Mouse (Mus musculus): ENCODE results near the gene Cct6b. TPM values are rescaled to one million over a fixed set of nuclear protein-coding genes. Genes with fewer than 3 reads are reported as not detected.
A peak's percentile ranks its signal among the peaks of the same experiment; 100 is the strongest.

Cct6b gene
- total and polyA plus RNA-seq, 2 experiments from 2014 or later, result 0.19 TPM; not detected in 1

- TF ChIP-seq CTCF (IDR thresholded peaks at IDR 0.05; ENCODE audit: low read depth), result peak; percentile 43
- H3K4me2 ChIP-seq (ENCODE audit: low read depth), result peak within 1 kb of the TSS; percentile 66
- peak within 1 kb of the TSS; percentile 92 for H3K4me3 ChIP-seq (ENCODE audit: low read depth, low read length)
- H3K27me3 ChIP-seq (ENCODE audit: insufficient read depth, low read length), result no peaks in the 10 kb centered on the region
- WGBS, result 1% methylated on average over 82 of the region's 90 CpGs
- peak within 1 kb of the TSS; percentile 91 for H3K27ac ChIP-seq (ENCODE audit: low read depth, low read length)
- no peaks in the 10 kb centered on the region for H3K9me3 ChIP-seq (ENCODE audit: low read length)
- H3K36me3 ChIP-seq (ENCODE audit: insufficient read depth), result peaks cover 13% of the 10 kb centered on the region
- H3K4me1 ChIP-seq (ENCODE audit: insufficient read depth), result peaks cover 6% of the 10 kb centered on the region
- peak within 1 kb of the TSS; percentile 92 for H3K9ac ChIP-seq
- DNase-seq (peak; percentile 97), ATAC-seq (peak; percentile 97)
Measured at GRCm38 (mm10) chr11:82780983-82781903, 17.1 kb upstream of the Cct6b start, which contains the start of gene Lig3. TSS of gene Lig3 (plus strand) at chr11:82781108.

GRCm38 (mm10) chr11:82780134-82780533, 16.0 kb upstream of the Cct6b start:
- Histone ChIP-seq H3K27ac (ENCODE audit: low read depth, low read length) (no peak overlapping the region), H3K9ac (0 out of 2 replicates have a peak overlapping the region, but pooled peaks have one; percentile 92), H3K4me3 (ENCODE audit: low read depth, low read length) (peak overlapping the region; percentile 92), H3K27me3 (ENCODE audit: insufficient read depth, low read length) (no peaks in the 10 kb centered on the region), H3K4me1 (ENCODE audit: insufficient read depth) (peaks cover 6% of the 10 kb centered on the region), H3K4me2 (ENCODE audit: low read depth) (peak overlapping the region; percentile 66), H3K9me3 (ENCODE audit: low read length) (no peaks in the 10 kb centered on the region), H3K36me3 (ENCODE audit: insufficient read depth) (peaks cover 5% of the 10 kb centered on the region)
- no peak for TF ChIP-seq CTCF (IDR thresholded peaks at IDR 0.05; ENCODE audit: low read depth)
- ATAC-seq, result no peak
- WGBS, result 57% methylated on average over 5 of the region's 5 CpGs
- DNase-seq, result no peak

GRCm38 (mm10) chr11:82764438-82764924, 360 bp upstream of the Cct6b start:
- H3K4me3 ChIP-seq (ENCODE audit: low read depth, low read length), result peak overlapping the region; percentile 69
- peak overlapping the region; percentile 80 for H3K27ac ChIP-seq (ENCODE audit: low read depth, low read length)
- no peaks in the 10 kb centered on the region for H3K27me3 ChIP-seq (ENCODE audit: insufficient read depth, low read length)
- no peaks in the 10 kb centered on the region for H3K36me3 ChIP-seq (ENCODE audit: insufficient read depth)
- peak overlapping the region; percentile 92 for H3K4me2 ChIP-seq (ENCODE audit: low read depth)
- WGBS, result 2% methylated on average over 28 of the region's 28 CpGs
- DNase-seq (no peak), ATAC-seq (peak; percentile 60)
- TF ChIP-seq CTCF (IDR thresholded peaks at IDR 0.05; ENCODE audit: low read depth), result no peak
- peaks cover 7% of the 10 kb centered on the region; the same call in 1 of the 2 replicates for H3K4me1 ChIP-seq (ENCODE audit: insufficient read depth)
- H3K9ac ChIP-seq, result peak overlapping the region; percentile 80
- no peaks in the 10 kb centered on the region for H3K9me3 ChIP-seq (ENCODE audit: low read length)

DNA sequence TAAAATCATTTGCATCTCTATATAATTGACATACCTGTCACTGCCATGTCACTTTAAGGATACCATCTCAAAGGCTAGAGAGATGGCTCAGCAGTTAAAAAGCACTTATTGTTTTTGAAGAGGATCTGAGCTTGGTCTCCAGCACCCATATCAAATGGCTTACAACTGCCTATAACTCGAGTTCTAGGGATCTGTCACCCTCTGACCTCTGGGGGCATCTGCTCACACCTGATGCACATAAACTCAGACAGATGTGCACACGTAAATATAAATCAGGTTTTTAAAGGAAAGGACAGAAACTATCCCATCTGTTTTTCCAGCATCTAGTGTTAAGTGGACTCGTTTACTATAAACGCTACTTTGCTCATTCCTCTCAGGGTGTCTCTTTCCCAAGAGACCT, 860 bp downstream of the Cct6b start:
- peak overlapping the region; percentile 80 for H3K27ac ChIP-seq (ENCODE audit: low read depth, low read length)
- no peak for TF ChIP-seq CTCF (IDR thresholded peaks at IDR 0.05; ENCODE audit: low read depth)
- H3K4me1 ChIP-seq (ENCODE audit: insufficient read depth), result peaks cover 7% of the 10 kb centered on the region; the same call in 1 of the 2 replicates
- 8% methylated on average over 4 of the region's 4 CpGs for WGBS
- H3K36me3 ChIP-seq (ENCODE audit: insufficient read depth), result no peaks in the 10 kb centered on the region
- no peaks in the 10 kb centered on the region for H3K9me3 ChIP-seq (ENCODE audit: low read length)
- H3K27me3 ChIP-seq (ENCODE audit: insufficient read depth, low read length), result no peaks in the 10 kb centered on the region
- DNase-seq (peak; percentile 9), ATAC-seq (no peak)
- H3K9ac ChIP-seq, result no peak overlapping the region; the same call in 1 of the 2 replicates
- peak overlapping the region; percentile 92 for H3K4me2 ChIP-seq (ENCODE audit: low read depth)
- peak overlapping the region; percentile 69 for H3K4me3 ChIP-seq (ENCODE audit: low read depth, low read length)

DNA sequence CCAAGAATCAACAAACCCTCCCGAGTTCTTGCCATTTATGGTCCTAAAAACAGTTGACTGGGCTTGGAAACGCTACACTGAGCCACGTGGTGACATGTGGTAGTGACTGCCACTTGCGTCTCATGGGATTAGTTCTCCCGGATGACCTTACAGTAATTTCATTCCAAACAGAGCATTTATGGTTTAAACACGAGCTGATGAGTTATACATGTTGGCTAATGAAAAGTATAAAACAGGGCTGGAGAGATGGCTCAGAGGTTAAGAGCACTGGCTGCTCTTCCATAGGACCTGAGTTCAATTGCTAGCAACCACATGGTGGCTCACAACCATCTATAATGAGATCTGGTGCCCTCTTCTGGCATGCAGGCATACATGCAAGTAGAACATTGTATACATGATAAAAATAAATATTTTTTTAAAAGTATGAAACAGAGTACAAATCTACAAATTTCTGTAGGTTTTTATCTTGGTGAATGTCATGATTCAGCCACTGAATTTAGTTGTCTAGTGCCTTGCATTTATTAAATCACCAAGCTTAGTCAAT, 1.8 kb downstream of the Cct6b start:
- H3K27me3 ChIP-seq (ENCODE audit: insufficient read depth, low read length), result no peaks in the 10 kb centered on the region
- H3K27ac ChIP-seq (ENCODE audit: low read depth, low read length), result no peak overlapping the region
- DNase-seq, result no peak
- no peak overlapping the region for H3K4me2 ChIP-seq (ENCODE audit: low read depth)
- WGBS, result 89% methylated on average over 6 of the region's 6 CpGs
- H3K9me3 ChIP-seq (ENCODE audit: low read length), result no peaks in the 10 kb centered on the region
- H3K4me1 ChIP-seq (ENCODE audit: insufficient read depth), result peaks cover 7% of the 10 kb centered on the region; the same call in 1 of the 2 replicates
- TF ChIP-seq CTCF (IDR thresholded peaks at IDR 0.05; ENCODE audit: low read depth), result peak; percentile 36
- no peak for ATAC-seq
- no peak overlapping the region for H3K9ac ChIP-seq
- H3K36me3 ChIP-seq (ENCODE audit: insufficient read depth), result no peaks in the 10 kb centered on the region
- no peak overlapping the region for H3K4me3 ChIP-seq (ENCODE audit: low read depth, low read length)

DNA sequence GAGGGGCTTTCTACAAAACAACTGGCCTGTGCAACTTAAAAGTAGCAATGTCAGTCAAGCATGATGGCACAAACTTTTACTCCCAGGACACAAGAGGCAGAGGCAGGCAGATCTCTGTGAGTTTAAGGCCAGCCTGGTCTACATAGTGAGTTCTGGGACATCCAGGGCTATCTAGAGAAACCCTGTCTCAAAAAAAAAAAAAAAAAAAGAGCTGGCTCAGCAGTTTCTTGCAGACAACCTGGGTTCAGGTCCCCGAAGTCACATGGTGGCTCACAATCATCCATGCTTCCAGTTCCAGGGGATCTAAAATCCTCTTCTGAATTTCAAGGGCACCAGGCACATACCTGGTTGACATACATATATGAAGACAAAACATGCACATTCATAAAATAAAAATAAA, 8.2 kb downstream of the Cct6b start:
- H3K4me3 ChIP-seq (ENCODE audit: low read depth, low read length), result no peak overlapping the region
- ATAC-seq (no peak), DNase-seq (no peak)
- WGBS, result 89% methylated on average over 1 of the region's 1 CpGs
- no peaks in the 10 kb centered on the region for H3K27me3 ChIP-seq (ENCODE audit: insufficient read depth, low read length)
- H3K4me2 ChIP-seq (ENCODE audit: low read depth), result no peak overlapping the region
- no peaks in the 10 kb centered on the region for H3K4me1 ChIP-seq (ENCODE audit: insufficient read depth)
- H3K9me3 ChIP-seq (ENCODE audit: low read length), result no peaks in the 10 kb centered on the region
- no peaks in the 10 kb centered on the region for H3K36me3 ChIP-seq (ENCODE audit: insufficient read depth)
- no peak overlapping the region for H3K9ac ChIP-seq
- no peak overlapping the region for H3K27ac ChIP-seq (ENCODE audit: low read depth, low read length)
- no peak for TF ChIP-seq CTCF (IDR thresholded peaks at IDR 0.05; ENCODE audit: low read depth)

Measured in forebrain, postnatal 0 days (tissue).